Mouse (Mus musculus) megakaryocyte, embryonic 14.5 days (primary cell): Measurements from ENCODE around the gene Myo18b.

Experiments used
- FLI1 ChIP-seq: IDR thresholded peaks from 2 replicates; pipeline ENCODE4 v1.6.1; 2012; ENCODE audit warnings: low read length, inconsistent platforms, mixed read lengths
- GATA1 ChIP-seq: IDR thresholded peaks from 3 replicates; pipeline ENCODE4 v1.6.1; 2012; ENCODE audit warnings: mixed read lengths, low read length, inconsistent platforms, borderline replicate concordance

GRCm38 (mm10) chr5:112886687-112887491 is 9.3 kb downstream of the Myo18b start:
- TF ChIP-seq GATA1 (no peak), FLI1 (no peak)
